Mouse (Mus musculus): ENCODE results near the gene Plscr1.

Plscr1 gene

DNA sequence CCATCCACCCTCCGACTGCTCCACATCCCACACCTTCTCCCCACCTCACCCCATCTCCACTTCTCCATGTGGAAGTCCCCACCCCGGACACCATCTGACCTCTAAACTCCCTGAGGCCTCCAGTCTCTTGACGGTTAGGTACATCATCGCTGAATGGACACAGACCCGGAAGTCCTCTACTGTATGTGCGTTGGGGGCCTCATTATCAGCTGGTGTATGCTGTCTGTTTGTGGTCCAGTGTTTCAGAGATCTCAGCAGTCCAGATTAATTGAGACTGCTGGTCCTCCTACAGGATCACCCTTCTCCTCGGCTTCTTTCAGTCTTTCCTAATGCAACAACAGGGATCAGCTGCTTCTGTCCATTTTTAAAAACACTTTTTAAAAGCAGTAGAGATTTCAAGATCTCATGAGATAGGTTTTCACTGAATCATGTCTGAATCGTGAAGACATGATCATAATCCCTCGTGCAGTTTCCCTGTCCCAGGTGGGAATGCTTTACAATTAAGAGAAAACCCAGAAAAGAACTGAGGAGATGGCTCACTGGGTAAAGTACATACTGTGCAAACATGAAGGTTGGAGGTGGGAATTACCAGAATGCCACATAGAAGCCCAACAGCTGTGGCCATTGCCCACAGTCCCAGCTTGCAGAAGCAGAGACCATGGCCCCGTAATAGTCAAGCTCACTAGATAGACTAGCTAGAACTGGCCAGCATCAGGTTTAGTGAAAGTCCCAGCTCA lies 4.2 kb downstream of the Plscr1 start:
- DNase-seq (ENCODE audit: low spot score) = no peak

- DNase-seq (ENCODE audit: low spot score) = no peak
These were observed 11.1 kb downstream of the Plscr1 start for GRCm38 (mm10) chr9:92260481-92261159.

- no peak for DNase-seq (ENCODE audit: low spot score)
These were observed 16.2 kb downstream of the Plscr1 start for GRCm38 (mm10) chr9:92265719-92266118.

- DNase-seq (ENCODE audit: low spot score) = no peak
These were observed 17.1 kb downstream of the Plscr1 start for GRCm38 (mm10) chr9:92266558-92267171.

DNA sequence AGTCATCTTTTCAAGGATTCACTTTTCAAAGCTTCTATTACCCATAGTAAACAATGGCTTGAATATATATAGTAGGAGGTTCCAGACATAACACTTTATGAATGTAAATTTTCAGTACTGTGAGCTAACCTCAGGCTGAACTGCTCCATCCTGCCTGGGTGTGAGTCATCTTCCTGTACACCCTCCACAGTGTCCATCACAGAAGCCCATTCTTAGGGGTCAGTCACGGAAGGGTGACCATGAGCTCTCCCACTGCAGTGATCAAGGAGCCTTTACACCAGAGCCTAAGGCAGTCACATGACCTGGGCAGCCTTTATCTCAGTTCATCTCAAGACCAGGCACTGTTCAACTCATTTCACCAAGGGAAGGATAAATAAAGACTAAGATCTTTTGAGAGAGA lies 18.2 kb downstream of the Plscr1 start:
- no peak for DNase-seq (ENCODE audit: low spot score)

DNA sequence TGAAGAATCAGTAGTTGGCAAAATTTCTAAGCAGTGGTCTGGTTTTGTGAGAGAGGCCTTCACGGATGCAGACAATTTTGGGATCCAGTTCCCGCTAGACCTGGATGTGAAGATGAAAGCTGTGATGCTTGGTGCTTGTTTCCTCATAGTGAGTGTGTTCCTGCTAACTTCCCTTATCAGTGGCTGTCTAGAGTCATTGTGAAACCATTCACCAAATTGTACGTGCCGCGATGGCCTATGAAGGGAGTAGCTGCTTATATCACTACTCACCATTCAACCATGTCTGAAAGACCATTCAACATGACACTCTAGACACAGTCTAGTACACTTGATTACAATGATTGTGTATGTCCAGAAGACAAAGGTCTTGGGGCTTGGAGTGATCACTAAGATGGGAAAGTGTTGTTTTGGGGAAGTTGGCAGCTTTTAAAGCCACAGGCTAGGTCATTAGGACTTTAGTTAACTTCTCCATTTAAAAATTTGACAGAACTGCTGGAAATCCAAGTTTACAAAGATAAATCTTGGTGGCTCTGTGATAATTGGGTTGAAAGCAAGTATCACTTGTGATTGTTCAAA lies 20.4 kb downstream of the Plscr1 start:
- no peak for DNase-seq (ENCODE audit: low spot score)

DNA sequence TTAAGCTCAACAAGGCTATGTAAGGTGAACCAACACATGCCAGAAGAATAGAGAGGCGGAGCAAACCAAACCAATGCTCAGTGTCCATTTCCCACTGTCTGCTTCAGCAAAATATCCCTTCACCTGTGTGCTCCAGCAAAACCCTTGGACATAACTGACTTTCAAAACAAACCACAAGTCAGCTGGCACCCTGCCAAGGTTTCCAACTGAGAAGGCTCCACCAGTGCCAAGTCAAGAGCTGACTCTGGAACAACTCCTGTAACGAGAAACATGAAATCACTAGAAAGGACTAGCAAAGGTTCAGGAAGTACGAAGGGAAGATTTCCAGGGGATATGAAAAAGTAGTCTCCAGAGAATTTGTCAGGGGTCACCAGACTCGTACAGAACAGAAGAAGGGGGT lies 21.4 kb downstream of the Plscr1 start:
- DNase-seq (ENCODE audit: low spot score) = peak; percentile 63

DNA sequence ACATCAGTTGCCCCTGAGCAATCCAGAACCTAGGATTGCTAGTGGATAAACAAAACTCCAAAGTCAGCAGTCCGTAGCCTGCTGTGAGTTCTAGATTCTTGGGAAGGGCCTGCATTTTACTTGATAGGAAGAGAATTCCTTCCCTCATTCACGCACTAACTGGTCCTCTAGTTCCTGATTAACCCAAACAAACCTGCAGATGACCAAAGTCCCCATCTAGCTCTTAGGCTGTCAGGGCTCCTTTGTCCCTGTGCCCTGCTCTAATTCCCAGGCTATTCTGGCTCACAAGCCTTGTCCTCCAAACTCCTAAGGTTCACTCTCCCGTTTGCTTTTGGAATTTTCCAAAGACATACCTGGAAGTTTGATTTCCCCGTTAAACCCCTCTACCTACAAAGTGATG lies 23.1 kb downstream of the Plscr1 start:
- no peak for DNase-seq (ENCODE audit: low spot score)

DNA sequence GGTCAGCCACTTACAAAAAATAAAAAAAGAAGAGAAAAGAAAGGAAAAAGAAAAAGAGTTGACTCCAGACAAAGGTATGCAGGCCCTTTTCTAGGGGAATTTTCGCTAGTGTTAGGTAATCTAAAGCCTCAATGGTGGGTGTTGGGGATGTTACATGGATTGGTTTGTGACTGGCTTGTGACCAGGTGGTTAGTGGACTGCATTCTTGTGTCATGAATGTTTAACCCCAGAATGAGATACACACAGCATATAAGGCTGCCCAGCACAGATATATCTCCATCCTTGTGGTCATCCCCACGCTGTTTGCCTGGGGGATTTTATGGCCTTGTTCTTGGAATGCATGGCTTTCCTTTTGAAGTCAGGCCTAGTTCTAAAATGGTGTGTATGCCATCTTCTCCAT lies 23.7 kb downstream of the Plscr1 start:
- DNase-seq (ENCODE audit: low spot score) = no peak

- DNase-seq (ENCODE audit: low spot score) = no peak
These were observed 24.6 kb downstream of the Plscr1 start for GRCm38 (mm10) chr9:92273956-92274762.

DNA sequence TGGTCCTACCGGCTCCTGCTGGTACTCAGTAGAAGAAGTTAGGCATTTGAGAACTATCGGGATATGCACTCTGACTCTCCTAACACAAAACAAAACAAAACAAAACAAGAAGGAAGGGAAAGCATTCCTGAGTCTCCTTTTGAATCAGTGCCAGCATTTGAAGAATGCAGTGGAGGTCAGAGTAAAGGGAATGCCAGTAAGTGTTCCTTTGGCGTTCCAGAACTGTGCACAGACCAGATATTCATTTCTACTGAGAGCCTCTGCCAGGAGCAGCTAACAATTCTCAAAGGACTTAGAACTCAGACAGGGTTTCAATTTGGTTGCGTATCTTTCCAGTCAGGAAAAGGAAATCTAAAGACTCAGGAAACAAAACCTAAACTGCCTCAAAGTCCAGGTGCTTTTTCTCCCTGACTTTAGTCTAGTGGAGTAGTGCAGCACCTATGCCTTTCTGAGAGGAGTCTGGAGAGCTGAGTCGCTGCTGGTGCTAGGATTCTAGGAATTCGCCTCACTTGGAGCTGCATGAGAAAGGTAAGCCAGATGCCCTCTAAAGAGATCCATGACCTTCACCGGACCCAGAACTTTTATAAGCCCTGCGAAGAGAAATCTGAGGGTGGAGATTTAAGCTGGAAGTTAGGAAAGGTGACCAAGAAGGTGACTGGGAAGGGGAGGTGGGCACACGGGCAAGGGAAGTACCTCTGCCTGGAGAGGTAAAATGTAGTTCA lies 26.1 kb downstream of the Plscr1 start, which contains the start of gene Plscr2:
TSS of gene Plscr2 (plus strand) at position 117 of the 722 bp plus-strand sequence.
- DNase-seq (ENCODE audit: low spot score) = no peak

DNA sequence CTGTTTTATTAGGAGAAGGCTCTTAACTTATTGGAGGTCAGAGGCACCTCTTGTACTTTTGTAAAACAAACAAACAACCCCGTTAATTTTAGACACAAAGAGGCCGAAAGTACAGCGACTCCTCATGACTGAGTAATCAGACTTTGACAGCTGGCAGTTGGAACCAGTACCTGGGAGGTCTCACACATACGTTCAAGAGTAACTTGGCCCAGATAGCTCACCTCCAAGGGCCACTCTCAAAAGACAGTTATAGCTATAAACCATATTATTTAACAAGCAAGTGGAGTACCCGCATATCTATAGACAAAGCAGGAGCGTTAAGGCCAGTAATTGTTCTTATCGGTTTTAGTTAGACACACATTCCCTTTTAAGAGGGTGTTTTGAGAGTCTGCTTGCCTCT lies 26.8 kb downstream of the Plscr1 start:
- DNase-seq (ENCODE audit: low spot score) = no peak

GRCm38 (mm10) chr9:92280048-92280447 lies 30.5 kb downstream of the Plscr1 start:
- no peak for DNase-seq (ENCODE audit: low spot score)

GRCm38 (mm10) chr9:92282563-92283171 lies 33.1 kb downstream of the Plscr1 start:
- DNase-seq (ENCODE audit: low spot score) = no peak

- DNase-seq (ENCODE audit: low spot score) = no peak
These were observed 40.1 kb downstream of the Plscr1 start for GRCm38 (mm10) chr9:92289675-92290074.

DNA sequence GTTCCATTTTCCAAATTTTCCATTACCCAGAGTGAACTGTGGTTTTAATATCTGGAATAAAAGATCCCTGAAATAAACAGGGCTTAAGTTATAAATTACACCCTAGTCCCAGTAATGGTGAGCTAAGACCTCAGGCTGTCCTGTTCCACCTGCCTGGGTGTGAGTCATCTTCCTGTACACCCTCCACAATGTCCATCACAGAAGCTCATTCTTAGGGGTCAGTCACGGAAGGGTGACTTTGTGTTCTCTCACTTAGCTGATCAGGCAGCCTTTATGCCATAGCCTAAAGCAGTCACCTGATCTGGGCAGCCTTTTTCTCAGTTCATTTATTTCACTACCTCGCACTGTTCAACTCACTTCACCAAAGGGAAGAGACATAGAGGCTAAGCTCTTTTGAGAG lies 42.6 kb downstream of the Plscr1 start:
- no peak for DNase-seq (ENCODE audit: low spot score)

DNA sequence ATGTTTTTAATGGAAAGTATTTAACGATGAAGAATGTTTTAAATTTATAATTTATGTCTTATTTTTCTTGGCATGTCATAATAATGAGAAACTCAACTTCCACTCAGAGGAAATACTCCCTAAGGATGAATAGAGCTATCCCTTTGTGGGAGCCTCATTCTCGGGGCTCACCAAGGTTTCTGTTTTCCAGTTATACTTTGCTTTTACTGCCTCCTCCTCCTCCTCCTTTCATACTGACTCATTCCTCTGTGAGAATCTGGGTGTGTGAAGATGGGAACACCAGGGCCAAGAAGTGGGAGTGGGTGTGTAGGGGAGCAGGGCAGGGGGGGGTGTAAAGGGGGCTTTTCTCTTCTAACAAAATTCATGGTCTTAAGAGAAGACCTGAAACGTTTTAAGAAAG lies 43.4 kb downstream of the Plscr1 start:
- DNase-seq (ENCODE audit: low spot score) = no peak

- DNase-seq (ENCODE audit: low spot score) = no peak
These were observed 44.3 kb downstream of the Plscr1 start for GRCm38 (mm10) chr9:92293560-92294548.

GRCm38 (mm10) chr9:92298288-92298687 lies 48.7 kb downstream of the Plscr1 start:
- no peak for DNase-seq (ENCODE audit: low spot score)

DNA sequence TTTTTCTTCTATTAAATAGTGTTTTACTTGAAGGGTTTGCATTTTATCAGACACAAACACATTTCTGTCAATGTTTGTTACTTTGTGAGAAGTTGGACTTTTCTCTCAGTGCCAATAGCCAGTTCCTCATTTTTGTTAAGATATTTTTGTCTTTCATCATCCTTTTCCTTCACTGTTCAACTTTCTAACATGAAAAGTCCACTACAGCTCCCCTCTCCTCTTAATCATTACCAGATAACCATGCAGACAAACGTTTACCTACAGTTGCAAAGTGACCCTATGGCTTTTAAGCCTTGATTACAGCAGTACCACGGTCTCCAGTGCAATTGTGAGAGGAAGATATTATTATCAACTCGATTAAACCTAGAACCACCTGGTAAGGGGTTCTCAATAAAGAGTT lies 51.7 kb downstream of the Plscr1 start:
- no peak for DNase-seq (ENCODE audit: low spot score)
